Mouse (Mus musculus): ENCODE measurements around the gene Babam2.

DNA sequence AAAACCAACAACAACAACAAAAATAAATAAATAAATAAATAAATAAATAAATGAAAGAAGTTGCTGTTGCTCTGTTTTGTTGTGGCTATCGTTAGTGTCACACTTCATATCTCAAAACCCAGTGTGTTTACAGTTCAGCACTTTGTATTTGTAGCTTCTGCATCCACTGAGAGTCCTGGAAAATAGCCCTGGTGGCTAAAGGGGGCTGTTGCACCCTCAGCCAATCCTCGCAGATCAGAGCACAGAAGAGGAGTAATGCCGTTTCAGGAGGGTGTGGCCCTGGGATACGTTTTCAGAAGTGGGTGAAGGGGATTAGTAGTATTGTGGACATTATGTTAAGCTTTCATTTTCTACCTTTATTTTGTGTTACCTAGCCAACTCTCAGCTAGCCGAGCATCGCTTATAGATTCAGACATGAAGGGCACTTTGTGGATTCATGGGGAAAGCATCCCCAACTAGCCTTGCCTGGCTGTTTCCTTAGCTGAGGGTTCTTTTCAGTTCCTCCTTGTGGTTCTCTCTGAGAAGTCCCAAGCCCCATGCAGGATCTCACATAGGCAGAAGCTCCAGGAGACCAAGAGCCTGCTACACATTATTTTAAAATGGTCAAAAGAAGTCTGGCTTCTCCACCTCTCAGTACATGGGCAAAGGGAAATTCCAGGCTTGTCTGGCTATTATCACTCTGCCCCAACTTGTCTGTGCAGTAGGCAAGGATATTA lies 207.6 kb downstream of the Babam2 start:
- TF ChIP-seq POLR2A (IDR thresholded peaks at IDR 0.05; ENCODE audit: borderline replicate concordance, control insufficient read depth, low read depth, low read length), result no peak
- peak; percentile 9; the same call in 1 of the 2 replicates for TF ChIP-seq CTCF (IDR thresholded peaks at IDR 0.05; ENCODE audit: control insufficient read depth, insufficient read depth, low read length)

All from bone marrow, adult 2 months (tissue).